Mouse (Mus musculus) CH12.LX (cell line): Measurements from ENCODE around the gene Nelfcd.

Experiments used
- JUND ChIP-seq: conservative IDR thresholded peaks from 2 replicates; pipeline ENCODE4 v1.6.1; 2011; ENCODE audit warnings: low read depth, low read length, improper control_type of control experiment
- KAT2A ChIP-seq: IDR thresholded peaks from 2 replicates; pipeline ENCODE4 v1.6.1; 2012; ENCODE audit warnings: low read length, improper control_type of control experiment, inconsistent platforms; ENCODE audit not compliant: insufficient replicate concordance
- MEF2A ChIP-seq: IDR thresholded peaks from 2 replicates; pipeline ENCODE4 v1.6.1; 2014; ENCODE audit warnings: low read depth, mild to moderate bottlenecking, inconsistent platforms, low read length, improper control_type of control experiment, borderline replicate concordance
- POLR2AphosphoS2 ChIP-seq: IDR thresholded peaks from 2 replicates; pipeline ENCODE4 v1.6.1; 2011; ENCODE audit warnings: low read depth, low read length, improper control_type of control experiment
- RAD21 ChIP-seq: IDR thresholded peaks from 2 replicates; pipeline ENCODE4 v1.6.1; 2011; ENCODE audit warnings: low read depth, mild to moderate bottlenecking, low read length, improper control_type of control experiment, moderate library complexity
- USF2 ChIP-seq: conservative IDR thresholded peaks from 2 replicates; pipeline ENCODE4 v1.6.1; 2011; ENCODE audit warnings: low read depth, low read length, improper control_type of control experiment
- ZMIZ1 ChIP-seq: IDR thresholded peaks from 2 replicates; pipeline ENCODE4 v1.6.1; 2012; ENCODE audit warnings: low read depth, mild to moderate bottlenecking, inconsistent platforms, low read length, improper control_type of control experiment
- ZNF384 ChIP-seq: IDR thresholded peaks from 2 replicates; pipeline ENCODE4 v1.6.1; 2012; ENCODE audit warnings: low read depth, low read length, improper control_type of control experiment, inconsistent platforms

GRCm38 (mm10) chr2:174426856-174427255, 11.3 kb downstream of the Nelfcd start:
- TF ChIP-seq JUND = no peak
- no peak for TF ChIP-seq ZMIZ1
- TF ChIP-seq KAT2A = no peak
- no peak for TF ChIP-seq ZNF384
- no peak for TF ChIP-seq USF2
- no peak for TF ChIP-seq RAD21
- no peak for TF ChIP-seq POLR2AphosphoS2
- no peak for TF ChIP-seq MEF2A
